Mouse (Mus musculus) heart, postnatal 0 days (tissue): Measurements from ENCODE around the gene Degs2.

ENCODE experiments used
- CTCF ChIP-seq: IDR thresholded peaks from 2 replicates; pipeline ENCODE4 v1.5.1; 2016; ENCODE audit warnings: antibody characterized with exemption, control low read depth, low read depth
- EP300 ChIP-seq: IDR thresholded peaks from 2 replicates; pipeline ENCODE4 v1.6.1; 2016; ENCODE audit warnings: antibody characterized with exemption, low read depth

- TF ChIP-seq CTCF (no peak), EP300 (no peak)
Observed at GRCm38 (mm10) chr12:108672908-108673307, 29.2 kb downstream of the Degs2 start.
